Mouse (Mus musculus) kidney, adult 11 months (tissue): Measurements from ENCODE around the gene Tubgcp3.

Source experiments
- DNase-seq: peaks from one replicate; pipeline ENCODE4 v3.0.0; 2022

The Tubgcp3 gene

DNA sequence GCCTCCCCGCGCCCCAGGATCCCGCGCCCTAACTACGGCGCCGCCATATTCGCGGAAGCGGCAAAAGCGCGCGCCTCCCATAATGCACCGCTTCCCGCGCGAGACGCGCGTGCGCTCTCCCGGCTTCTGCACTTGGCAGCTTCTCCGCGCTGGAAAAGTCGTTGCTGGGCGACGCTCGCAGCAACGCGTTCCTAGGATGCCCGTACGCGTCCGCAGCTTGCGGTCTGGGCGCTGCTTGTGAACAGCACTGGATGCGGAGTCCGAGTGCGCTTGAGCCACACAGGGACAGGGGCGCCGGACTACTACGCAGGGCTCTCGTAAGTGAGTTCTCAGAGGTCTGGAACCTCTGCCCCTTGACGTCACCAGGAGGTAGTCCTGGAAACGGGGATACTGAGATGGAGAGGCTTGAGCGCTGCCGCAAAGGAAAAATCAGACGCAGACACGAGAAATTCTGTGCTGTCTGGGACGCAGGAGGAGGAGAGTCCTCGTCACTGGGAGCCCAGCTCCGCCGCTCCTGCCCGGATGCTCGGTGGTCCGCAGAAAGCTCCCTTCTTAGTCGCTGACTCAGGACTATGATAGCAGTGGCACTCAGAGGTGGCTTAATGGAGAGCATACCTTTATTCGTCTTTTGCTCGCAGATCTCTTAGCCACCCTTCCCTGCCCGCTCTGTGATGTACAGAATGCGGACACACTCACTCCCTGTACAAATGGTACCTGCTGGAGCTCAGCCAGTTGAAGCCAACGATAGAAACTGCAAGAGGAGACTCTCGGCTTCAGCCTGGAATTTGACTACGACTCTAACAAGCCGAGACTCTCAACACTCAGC, at the start of gene Tubgcp3:
Gene Tubgcp3 (minus strand): TSS at position 193 of the 826 bp plus-strand sequence.
- DNase-seq = peak; percentile 77

DNA sequence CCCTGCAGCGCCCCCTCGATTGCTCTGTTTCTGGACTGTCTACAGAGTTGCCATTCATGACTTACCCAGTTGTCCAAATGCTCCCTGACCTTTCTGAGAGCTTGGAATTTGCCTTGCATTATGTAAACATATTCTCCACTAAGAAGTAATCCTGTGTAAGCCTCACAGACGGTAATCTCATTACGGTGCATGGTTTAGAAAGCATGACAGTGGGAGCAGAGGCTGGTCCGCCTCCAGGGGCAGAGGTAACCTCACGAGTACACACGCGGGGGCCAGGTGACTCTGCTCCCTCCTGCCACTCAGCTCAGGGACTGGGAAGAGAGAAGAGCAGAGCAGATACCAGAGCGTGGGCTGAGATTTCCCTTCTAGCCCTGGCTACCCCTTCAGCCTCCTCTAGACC, 47.0 kb upstream of the Tubgcp3 start:
- DNase-seq = peak; percentile 74

DNA sequence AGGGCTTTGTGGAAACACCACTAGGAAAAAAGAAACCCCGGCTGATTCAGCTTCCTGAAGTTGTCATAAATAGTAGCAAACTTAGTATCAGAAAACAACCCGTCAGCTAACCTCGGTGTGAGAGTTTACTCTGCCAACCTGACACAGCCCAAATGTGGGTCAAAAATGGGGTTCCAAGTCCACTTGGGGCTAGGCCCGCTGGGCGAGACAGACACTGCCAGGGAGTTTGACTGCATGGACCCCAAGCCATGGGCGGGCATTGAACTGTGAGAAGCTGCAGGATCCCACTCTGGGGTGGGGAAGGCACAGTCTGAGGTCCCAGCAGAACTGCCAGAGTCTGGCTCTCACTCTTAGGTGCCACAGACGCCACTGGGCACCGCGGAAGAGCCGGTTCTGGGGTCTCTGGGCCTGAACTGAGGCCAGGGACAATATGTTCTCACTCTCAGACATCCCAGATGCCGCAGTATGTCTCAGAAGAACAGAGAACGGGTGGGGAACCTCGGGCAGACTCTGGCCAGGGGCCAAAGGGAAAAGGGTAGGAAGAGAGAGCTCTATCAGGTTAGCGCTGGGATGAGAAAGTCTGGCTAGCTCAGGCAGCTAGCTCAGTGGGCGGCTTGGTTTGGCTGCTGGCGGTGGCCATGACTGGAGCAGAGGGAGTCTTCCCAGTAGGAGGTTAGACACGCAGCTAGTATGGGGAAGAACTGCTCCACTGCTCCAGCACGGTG, 44.0 kb upstream of the Tubgcp3 start:
- peak; percentile 68 for DNase-seq

DNA sequence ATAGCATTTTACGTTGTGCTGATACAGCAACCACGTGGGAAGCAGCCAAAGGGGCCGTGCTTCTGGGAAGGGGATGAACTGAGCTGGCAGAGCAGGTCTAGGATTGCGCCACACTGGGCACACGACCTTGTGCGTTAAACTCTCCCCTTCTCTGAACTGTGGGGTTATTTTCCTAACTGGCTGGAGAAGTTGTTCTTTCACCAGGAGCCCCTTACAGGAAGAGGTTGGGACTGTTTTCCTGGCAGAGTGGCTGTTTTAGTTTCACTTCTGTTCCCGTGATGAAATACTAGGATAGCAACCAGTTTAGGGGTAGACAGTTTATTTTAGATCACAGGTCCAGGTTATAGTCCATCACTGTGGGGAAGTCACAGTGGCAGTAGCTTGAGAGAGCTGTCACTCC, 39.6 kb upstream of the Tubgcp3 start:
- DNase-seq = peak; percentile 23

DNA sequence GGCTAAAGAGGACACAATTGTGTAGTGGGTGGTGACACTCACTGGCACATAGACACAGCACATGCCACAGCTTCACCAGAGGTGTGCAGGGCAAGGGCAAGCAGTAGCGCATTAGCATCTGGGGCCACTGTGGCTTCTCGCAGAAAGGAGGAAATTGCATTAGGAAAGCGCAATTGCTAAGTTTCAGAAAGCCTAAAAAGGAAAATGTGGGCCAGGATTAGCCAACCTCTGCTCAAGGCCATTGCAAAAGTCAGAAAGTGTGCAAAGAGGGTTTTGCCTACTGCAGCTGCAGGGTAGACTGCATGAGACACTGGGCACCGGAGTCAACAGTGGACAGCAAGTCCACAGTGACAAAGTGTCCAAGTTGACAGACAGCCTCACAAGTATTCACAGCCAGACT, 31.5 kb upstream of the Tubgcp3 start:
- DNase-seq = no peak

DNA sequence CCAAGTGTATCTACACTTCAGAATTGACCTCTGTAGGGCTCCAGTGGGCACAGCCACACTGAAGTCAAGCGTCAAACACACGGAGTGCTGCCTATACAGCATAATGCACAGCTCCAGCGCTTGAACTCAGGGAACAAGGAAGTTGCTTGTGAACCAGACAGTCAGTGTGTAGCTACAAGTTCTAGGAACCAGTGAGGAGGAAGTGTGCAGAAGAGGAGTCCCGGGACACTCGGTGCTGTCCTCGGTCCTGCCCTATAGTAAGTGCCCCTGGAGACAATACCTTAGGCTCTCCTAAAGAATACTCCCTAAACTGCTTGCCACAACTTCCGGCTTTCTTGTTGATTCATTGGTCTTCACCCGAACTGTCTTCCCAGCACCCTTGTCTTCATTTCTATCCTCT, 30.2 kb upstream of the Tubgcp3 start:
- no peak for DNase-seq

DNA sequence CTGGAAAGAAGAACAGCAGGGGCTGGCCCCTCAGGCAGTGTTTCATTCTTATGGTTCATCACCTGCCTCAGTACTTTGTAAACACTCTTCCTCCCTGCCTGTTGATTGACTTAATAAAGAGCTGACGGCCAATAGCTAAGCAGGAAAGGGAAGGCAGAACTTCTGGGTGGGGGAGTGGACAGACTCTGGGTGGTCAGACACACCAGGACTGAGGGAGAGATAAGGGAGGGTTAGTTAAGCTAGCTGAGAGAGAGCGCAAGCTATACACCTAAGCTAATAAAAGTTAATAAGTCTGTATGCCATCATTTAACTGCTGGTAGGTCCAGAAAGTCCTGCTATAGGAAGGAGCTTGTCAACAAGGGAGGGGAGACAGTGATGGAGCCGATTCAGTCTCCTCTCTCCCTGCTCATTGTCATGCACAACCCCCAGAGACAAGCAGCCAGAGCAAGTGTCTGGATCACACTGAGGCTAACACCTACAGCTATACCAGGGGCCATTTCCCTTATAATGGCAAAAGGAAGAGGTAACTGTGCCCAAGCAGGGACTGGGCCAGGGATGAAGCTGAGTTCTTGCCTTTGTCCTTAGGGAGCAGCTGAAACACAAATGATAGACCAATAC, 26.7 kb upstream of the Tubgcp3 start:
- no peak for DNase-seq

DNA sequence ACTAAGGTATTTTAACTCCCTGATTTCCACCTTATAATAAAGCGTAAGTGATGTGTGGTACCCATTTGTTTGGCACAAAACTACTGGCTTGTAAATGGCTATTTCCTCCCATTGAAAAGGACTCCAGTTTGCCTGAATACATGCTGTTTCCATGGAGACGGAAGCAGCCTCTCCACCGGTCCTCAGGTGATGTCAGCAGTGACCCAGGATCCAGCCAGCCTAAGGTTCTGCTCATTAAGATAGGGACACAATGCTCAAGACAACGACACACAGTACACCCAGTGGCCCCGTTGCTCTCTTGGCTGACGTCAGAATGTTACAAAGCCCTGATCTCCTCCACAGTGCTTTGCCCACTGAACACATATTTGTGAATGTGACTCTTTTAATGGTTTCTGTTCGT, 16.8 kb upstream of the Tubgcp3 start:
- DNase-seq = no peak

DNA sequence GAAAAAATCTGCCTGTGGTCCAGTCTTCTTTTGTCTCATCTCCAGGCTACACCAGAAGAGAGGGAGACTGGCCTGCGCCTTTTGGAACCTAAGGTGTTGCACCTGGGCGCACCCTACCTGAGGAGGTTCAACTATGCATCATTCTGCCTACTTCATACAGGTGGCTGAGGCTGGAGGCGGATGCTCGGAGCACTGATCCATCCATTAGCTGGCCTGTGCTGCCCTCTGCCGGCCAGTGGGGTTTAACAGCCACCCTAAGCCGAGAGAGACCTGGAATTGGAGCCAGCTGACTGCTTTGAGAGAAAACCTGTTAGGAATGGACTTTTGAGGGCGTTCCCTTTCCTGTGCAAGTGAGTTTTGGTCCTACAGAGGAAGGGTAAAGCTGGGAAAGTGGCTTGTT, 5.5 kb upstream of the Tubgcp3 start:
- DNase-seq = peak; percentile 64

DNA sequence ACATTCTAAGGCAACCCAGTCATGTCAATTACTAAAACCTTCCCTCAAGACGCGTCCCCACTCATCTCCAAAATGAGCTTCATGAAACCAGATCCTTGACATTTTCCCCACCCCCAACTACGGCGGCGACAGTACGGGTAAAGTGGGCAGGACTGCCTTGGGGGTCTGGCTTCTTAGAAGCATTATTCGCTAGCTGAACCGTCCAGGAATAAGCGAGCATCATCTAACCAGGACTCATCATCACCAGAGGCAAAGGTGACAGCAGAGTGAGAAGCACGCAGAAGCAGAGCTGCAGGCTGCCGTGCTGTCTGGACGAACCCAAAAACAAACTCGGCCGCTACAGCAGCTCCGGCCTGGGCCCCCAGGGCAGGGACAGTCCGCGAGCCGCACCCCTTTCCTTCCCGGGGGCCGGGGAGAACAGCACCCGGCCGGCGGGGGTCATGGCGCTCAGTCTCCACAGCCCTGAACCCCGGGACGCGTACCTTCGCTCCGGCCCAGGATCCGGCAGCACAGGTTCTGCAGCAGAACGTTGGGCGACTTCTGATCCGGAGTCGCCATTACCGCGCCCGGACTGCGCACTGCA, 484 bp downstream of the Tubgcp3 start:
- DNase-seq = no peak

DNA sequence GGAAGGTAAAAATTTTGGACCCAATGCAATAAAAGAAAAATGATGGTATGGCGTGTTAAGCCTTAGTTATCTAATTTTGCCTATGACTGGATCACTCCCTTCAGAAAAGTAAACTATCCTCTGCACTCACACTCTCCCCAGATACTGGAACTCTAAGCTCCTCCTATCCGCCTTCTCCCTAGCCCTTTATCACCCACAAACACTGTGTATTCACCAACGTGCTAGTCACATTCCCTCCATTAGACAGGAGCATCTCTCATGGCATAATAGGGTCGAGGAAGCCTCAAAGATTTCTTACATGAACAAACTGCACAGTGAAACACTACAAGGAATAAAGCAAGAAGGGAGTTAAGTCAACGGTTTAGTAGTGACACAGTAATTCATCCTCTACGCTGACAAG, 1.1 kb downstream of the Tubgcp3 start:
- DNase-seq = no peak

DNA sequence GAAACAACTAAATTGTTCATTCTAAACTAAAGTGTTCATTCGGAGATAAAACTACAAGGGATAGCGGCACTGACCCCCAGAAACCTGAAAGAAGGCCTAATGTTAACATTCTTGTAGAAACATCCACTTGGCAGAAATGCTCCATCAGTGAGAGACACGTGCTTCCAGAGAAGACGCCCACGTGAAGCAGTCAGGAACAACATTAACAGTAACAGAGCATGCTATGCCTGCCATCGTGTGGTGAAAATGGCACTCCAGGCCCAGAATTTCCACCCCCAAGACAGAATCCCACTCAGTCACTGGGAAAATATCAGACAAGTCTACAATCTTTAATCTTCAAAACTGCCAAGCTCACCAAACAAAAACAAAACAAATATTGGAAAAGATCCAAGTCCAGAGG, 3.2 kb downstream of the Tubgcp3 start:
- peak; percentile 36 for DNase-seq

DNA sequence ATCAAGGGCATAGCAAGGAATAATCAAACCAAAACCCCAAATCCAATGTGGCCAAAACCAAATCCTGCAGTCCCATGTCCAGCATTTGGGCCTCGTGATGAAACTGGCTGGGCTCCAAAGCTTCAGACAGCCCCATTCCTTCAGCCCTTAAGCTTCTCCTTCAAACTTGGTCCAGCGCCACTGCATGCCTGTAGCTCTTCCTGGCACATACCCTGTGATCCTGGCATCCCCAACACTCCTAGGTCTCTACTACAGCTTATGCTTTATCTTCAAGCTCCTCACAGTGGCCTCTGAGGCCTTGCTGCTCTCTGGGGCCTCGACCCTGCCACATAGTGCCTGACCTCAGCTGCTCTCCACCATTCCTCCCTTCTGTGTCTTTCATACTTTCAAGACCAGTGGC, 5.5 kb downstream of the Tubgcp3 start:
- peak; percentile 27 for DNase-seq

DNA sequence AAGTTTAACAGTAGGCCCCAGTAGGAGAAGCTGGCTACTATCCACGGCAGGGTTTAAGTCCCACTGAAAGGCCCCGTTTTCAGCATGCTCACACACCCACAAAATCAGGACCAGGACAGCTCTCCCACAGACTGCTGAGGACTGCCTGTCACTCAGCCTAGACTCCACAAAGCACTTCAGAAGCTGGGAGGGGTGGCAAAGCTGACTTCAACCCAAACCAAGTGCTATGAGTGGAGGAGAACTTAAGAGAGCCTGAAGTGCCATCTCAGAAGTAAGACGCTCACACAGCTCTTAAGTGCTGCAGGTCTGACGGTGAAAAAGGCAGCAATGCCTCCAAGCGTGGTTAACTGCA, 9.0 kb downstream of the Tubgcp3 start:
- DNase-seq = no peak

DNA sequence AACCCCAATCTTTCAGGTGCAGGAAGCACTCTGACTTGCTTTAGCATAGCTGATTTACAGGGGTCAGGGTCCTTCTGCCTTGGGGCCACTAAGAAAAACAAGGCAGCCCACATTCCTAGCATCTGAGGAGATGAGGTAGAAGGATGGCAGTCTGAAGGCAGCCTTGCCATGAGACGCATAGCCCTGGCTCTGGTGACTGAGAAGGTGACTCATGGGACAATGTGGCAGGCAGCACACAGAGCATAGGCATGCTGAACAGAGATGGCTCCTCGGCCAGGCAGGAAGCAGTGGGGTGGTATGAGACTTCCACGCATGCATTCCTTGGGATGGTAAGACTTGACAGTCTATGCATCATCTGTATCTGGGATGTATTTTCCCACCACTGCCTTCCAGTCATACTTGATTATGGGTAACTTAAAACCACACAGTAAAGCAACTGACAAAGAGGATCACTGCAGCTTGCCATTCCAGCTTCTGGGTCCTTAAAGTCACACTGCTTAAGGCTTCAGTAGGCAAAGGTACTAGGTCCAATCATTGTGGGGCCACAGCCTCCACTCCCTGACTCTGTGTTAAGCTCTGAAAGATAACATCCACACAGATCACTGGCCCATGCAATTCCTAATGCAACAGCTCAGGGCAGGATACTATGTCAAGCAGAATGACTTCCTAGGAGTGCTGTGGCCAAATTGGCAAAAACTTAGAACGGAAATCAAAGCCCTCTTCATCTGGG, 9.5 kb downstream of the Tubgcp3 start:
- DNase-seq = no peak

DNA sequence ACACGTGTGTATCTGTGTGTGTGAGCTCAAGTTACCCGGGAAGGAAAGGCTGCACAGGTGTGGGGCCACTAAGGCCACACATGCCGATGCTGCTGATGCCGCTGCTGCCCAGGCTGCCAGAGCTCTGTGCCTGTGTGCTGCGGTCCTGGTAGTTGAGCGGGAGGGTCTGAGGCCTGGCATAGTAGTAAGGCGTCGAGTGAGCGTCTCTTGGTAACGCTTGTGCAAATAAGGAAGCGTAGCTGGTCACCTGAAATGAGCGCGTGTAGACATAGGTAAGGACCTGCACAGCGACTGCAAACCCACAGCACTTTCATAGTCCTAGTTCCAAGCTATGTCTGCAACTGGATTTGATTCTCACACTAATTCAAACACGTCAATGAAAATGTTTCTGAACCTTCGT, 14.6 kb downstream of the Tubgcp3 start:
- DNase-seq = no peak

DNA sequence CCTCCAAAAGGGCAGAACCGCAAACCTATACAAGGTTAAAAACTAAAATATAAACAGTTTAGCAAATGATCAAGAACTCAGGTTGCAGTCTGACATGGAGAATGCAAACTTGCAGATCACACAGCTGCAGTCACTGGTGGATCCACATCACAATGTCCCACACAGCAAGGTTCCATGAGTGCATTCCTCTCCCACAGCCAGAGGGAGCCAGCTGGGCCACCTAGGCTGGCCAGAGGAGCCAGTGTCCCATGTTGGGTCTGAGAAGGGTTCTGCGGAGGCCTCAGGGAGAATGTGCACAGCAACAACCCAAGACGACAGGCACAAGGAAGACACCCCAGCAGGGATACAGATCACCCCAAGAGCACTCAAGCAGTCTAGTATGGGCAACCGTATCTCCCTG, 20.8 kb downstream of the Tubgcp3 start:
- DNase-seq = no peak

DNA sequence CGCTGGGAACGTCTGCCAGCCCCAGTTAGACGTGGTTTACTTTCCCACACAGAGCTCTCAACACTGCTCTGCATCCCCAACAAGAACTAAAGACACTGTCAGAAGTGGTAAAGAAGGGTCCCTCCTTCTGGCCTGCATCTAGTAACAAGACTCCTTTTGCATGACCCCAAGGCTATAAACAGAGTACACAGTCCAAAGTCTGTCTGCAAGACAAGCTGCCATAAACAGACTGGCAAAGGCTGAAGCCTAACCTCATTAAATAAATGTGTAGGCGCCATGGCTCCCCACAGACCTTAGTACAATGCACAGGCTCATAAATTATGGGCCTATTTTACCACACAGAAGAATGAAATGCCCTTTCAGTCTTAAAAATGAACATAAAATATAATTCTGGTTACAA, 21.6 kb downstream of the Tubgcp3 start:
- no peak for DNase-seq

DNA sequence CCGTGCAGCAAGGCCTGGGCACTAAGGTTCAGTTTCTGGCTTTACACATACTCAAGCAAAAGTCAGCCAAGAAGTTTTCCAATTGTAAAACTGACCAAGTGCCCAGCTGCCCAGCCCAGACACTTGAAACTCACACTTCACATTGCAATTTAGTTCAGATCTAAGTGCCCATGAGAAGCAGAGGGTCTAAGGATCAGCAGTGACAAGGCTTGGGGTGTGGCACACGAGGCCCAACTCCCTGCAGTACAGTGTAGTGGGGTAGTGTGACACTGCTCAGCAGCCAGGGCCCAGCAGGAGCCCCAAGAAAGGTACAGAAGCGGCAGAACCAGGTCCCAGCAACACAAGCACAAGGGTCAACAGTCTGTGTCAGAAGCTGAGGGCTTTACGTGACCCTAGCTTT, 23.1 kb downstream of the Tubgcp3 start:
- DNase-seq = no peak

DNA sequence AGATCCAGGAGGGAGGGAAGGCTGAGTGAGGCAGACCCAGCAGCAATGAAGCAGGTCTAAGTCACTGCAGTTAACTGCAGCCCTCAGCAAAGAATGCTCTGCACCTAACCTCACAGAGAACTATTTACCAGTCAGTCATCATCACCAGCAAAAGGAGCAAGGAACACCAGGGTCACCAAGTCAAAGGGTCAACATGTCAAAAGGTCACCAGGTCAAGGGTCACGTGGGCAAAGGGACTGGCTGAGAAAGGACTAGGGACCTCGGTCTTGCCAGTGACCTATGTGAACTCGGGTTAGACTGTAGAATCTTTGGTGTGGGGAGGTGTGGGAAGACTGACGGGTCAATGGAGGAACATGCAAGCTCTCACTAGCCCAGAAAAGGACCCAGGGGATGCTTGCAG, 25.5 kb downstream of the Tubgcp3 start:
- peak; percentile 7 for DNase-seq

DNA sequence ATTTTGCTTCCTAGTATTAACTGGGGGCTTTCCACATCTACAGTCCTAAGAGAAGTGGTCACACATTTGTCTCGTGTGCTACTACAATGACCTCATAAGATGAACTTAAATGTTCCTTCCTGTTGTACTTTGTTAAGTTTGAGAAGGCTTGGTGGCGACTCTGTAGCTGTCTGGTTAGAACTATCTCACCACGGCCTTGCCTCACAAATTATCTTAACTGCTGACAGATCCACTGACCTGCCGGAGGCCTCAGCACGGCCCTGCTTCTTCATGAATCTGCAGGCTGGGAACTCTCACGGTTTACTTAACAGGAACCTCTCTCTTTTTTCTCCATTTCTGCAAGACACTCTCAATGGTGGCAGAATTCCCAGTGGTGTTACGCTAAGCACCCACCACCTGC, 27.2 kb downstream of the Tubgcp3 start:
- no peak for DNase-seq

DNA sequence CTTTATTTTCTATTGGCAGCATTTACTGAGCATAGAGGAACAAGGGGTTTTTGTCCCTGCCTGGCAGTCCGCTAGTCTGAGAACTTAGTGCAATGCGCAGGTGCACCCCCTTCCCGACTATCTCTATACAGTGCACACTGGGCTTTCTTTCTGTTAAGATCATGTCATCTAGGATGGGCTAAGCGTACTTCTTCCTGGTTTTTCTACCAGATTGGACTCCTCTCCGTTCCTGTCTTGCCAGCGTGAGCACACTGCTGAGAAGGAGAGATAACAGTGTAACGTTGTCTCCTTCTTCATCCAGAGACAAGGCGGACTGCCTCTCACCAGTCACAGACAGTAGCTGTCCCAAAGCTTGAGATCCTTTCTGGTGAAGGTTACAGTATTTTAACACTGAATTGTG, 27.7 kb downstream of the Tubgcp3 start:
- DNase-seq = no peak

DNA sequence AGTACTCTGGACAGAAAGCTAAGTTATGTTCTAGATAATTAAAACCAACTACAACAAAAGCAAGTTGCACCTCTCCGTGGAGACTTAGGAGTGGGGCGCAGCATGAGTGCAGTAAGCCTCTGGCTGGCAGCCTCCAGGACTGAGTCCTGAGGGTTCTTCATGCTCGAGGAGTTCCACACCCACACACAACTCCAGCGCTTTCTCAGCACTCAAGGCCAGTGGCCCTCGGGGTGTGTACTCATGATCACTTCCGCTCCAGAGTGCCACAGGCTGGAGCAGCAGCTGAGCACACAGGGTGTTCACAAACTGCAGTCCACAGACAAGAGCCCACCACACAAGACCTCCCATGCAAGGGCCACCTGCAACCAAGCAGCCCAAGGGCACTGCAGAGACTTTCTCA, 30.5 kb downstream of the Tubgcp3 start:
- DNase-seq = no peak
